Mouse (Mus musculus) layer of hippocampus, adult 8-10 months (tissue): ENCODE data around the gene Npm3. TPM values are rescaled to one million over a fixed set of nuclear protein-coding genes. Genes with fewer than 3 reads are reported as not detected.

Experiments used
- DNase-seq, 2 experiments: peaks; one replicate each; pipeline ENCODE4 v3.0.0; 2022; ENCODE audit warnings: low spot score in 2 of 2
- total RNA-seq, 4 experiments: library from RNA; stranded (reverse); gene quantifications; 2 replicates each; pipeline ENCODE4 v1.2.4; 2022

Gene Npm3
- total RNA-seq, 4 experiments from 2014 or later: 7.6 to 12.9 (median 9.1) TPM

GRCm38 (mm10) chr19:45734191-45734590 lies 15.2 kb downstream of the Npm3 start:
- DNase-seq: no peak

- DNase-seq: no peak
Measured at GRCm38 (mm10) chr19:45733564-45733963, 15.8 kb downstream of the Npm3 start.

- no peak for DNase-seq
Measured at GRCm38 (mm10) chr19:45731658-45732057, 17.7 kb downstream of the Npm3 start.

GRCm38 (mm10) chr19:45730042-45730441 lies 19.3 kb downstream of the Npm3 start:
- DNase-seq: no peak

- DNase-seq: no peak
Measured at GRCm38 (mm10) chr19:45727231-45727630, 22.2 kb downstream of the Npm3 start.

GRCm38 (mm10) chr19:45725677-45726277 lies 23.6 kb downstream of the Npm3 start:
- DNase-seq: no peak

- DNase-seq: no peak
Measured at GRCm38 (mm10) chr19:45722188-45722587, 27.2 kb downstream of the Npm3 start.

- DNase-seq: peak in 1 of 2 experiments; percentile 24
Measured at GRCm38 (mm10) chr19:45718286-45718685, 31.1 kb downstream of the Npm3 start.

GRCm38 (mm10) chr19:45717493-45718220 lies 31.7 kb downstream of the Npm3 start:
- DNase-seq: peak; percentile 30 to 37

GRCm38 (mm10) chr19:45708704-45709103 lies 40.7 kb downstream of the Npm3 start:
- no peak for DNase-seq

Other genes with a start within 250 kb of the Npm3 start
- gene Poll, start 189.1 kb downstream of the Npm3 start, total RNA-seq: 1 to 10 TPM; 8.9 to 9.9 (median 9.4) TPM
- 10 to 100 TPM; 50.7 to 66.2 (median 63.5) TPM for gene Gm17018, start 189.0 kb downstream of the Npm3 start, total RNA-seq
- gene Fbxw4, start 89.3 kb downstream of the Npm3 start, total RNA-seq: 10 to 100 TPM; 37.7 to 42.2 (median 40.0) TPM
- gene Fgf8, start 6.7 kb downstream of the Npm3 start, total RNA-seq: not detected
- 100 to 1,000 TPM; 137 to 170 (median 155) TPM for gene Mgea5, start 34.2 kb upstream of the Npm3 start, total RNA-seq
- 100 to 1,000 TPM; 163 to 211 (median 185) TPM for gene Kcnip2, start 66.5 kb upstream of the Npm3 start, total RNA-seq
- gene Armh3, start 248.9 kb upstream of the Npm3 start, total RNA-seq: 10 to 100 TPM; 18.4 to 24.1 (median 22.3) TPM